Mouse (Mus musculus) lung, postnatal 10 days (tissue): ENCODE measurements around the gene Csf1.

ENCODE experiments used
- DNase-seq: peaks from one replicate; pipeline ENCODE4 v3.0.0; 2021

Csf1 gene

GRCm38 (mm10) chr3:107759929-107760581 lies at the start of gene Csf1:
Gene Csf1, minus strand, starts transcription at chr3:107760469.
- peak; percentile 92 for DNase-seq

- peak; percentile 58 for DNase-seq
Measured at GRCm38 (mm10) chr3:107808013-107808750, 47.9 kb upstream of the Csf1 start.

GRCm38 (mm10) chr3:107807386-107807974 lies 47.2 kb upstream of the Csf1 start:
- DNase-seq: no peak

- no peak for DNase-seq
Measured at GRCm38 (mm10) chr3:107806916-107807315, 46.6 kb upstream of the Csf1 start.

GRCm38 (mm10) chr3:107804799-107805198 lies 44.5 kb upstream of the Csf1 start:
- no peak for DNase-seq

- DNase-seq: no peak
Measured at GRCm38 (mm10) chr3:107802185-107802946, 42.1 kb upstream of the Csf1 start.

GRCm38 (mm10) chr3:107798946-107799345 lies 38.7 kb upstream of the Csf1 start:
- no peak for DNase-seq

- DNase-seq: no peak
Measured at GRCm38 (mm10) chr3:107796191-107796983, 36.1 kb upstream of the Csf1 start.

- DNase-seq: no peak
Measured at GRCm38 (mm10) chr3:107794890-107795289, 34.6 kb upstream of the Csf1 start.

- DNase-seq: peak; percentile 74
Measured at GRCm38 (mm10) chr3:107793300-107794201, 33.3 kb upstream of the Csf1 start.

- DNase-seq: no peak
Measured at GRCm38 (mm10) chr3:107792736-107793135, 32.5 kb upstream of the Csf1 start.

GRCm38 (mm10) chr3:107790766-107791303 lies 30.6 kb upstream of the Csf1 start:
- DNase-seq: no peak

- DNase-seq: no peak
Measured at GRCm38 (mm10) chr3:107790227-107790626, 30.0 kb upstream of the Csf1 start.

- DNase-seq: no peak
Measured at GRCm38 (mm10) chr3:107788885-107789284, 28.6 kb upstream of the Csf1 start.

- peak; percentile 32 for DNase-seq
Measured at GRCm38 (mm10) chr3:107787613-107788501, 27.6 kb upstream of the Csf1 start.

GRCm38 (mm10) chr3:107786980-107787612 lies 26.8 kb upstream of the Csf1 start:
- DNase-seq: peak; percentile 42

GRCm38 (mm10) chr3:107786344-107786743 lies 26.1 kb upstream of the Csf1 start:
- DNase-seq: no peak

GRCm38 (mm10) chr3:107785546-107785945 lies 25.3 kb upstream of the Csf1 start:
- no peak for DNase-seq

- DNase-seq: no peak
Measured at GRCm38 (mm10) chr3:107783315-107783714, 23.0 kb upstream of the Csf1 start.
